Mouse (Mus musculus): ENCODE data around the gene Otop2. TPM values are rescaled to one million over a fixed set of nuclear protein-coding genes. Genes with fewer than 3 reads are reported as not detected.

Otop2 gene
- polyA plus RNA-seq, 1 experiment from 2014 or later, result not detected

DNA sequence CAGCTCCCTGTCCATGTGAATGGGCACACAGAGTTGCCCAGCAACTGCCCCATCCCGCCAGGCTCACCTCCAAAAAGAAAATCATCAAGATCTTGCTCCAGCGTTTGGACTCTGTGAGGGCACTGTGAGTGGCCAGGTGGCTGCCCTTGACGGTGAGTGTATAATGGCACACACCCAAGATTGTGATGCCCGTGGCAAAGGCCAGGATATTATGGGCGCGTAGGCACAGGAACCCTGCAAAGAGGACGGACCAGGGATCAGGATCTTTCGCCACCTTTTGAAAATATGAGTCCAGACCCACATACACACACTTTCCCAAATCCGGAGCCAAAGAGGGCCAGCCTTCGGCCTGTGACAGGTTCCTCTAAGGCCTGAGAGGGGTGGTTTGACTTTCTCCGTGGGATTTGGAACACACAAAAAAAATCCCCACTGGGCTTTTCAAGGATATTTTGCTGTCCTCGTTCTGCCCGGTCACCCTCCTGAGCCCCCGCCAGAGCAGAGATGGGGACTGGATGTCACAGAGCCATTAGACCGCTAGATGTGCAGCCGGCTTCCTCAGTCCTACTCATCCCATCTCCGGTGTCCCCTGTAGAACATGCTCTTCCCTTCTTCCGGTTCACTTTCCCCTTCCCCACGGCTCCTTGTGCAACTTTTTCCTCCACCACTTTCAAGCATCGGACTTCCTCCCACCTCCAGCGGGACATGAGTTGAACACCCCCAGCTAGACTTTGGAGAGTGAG, 10.3 kb upstream of the Otop2 start:
- Histone ChIP-seq H3K36me3 (ENCODE audit: control insufficient read depth, insufficient read depth, low read length) (no peaks in the 10 kb centered on the region), H3K27me3 (ENCODE audit: control insufficient read depth, insufficient read depth, low read length) (no peaks in the 10 kb centered on the region), H3K9me3 (ENCODE audit: control insufficient read depth, low read depth, low read length) (no peaks in the 10 kb centered on the region), H3K4me3 (ENCODE audit: low read depth, low read length) (peak overlapping the region; percentile 39), H3K27ac (ENCODE audit: low read length) (no peak overlapping the region), H3K9ac (replicated peaks; ENCODE audit: low read depth, low read length) (no peak overlapping the region), H3K4me2 (replicated peaks; ENCODE audit: low read depth, low read length) (peak overlapping the region; percentile 75), H3K4me1 (ENCODE audit: control insufficient read depth, insufficient read depth, low read length) (peaks cover 6% of the 10 kb centered on the region; the same call in 1 of the 2 replicates)
- 55% methylated on average over 21 of the region's 21 CpGs for WGBS
- no peak for ATAC-seq (ENCODE audit: insufficient number of reproducible peaks, insufficient read depth, low FRiP score, low read depth)

DNA sequence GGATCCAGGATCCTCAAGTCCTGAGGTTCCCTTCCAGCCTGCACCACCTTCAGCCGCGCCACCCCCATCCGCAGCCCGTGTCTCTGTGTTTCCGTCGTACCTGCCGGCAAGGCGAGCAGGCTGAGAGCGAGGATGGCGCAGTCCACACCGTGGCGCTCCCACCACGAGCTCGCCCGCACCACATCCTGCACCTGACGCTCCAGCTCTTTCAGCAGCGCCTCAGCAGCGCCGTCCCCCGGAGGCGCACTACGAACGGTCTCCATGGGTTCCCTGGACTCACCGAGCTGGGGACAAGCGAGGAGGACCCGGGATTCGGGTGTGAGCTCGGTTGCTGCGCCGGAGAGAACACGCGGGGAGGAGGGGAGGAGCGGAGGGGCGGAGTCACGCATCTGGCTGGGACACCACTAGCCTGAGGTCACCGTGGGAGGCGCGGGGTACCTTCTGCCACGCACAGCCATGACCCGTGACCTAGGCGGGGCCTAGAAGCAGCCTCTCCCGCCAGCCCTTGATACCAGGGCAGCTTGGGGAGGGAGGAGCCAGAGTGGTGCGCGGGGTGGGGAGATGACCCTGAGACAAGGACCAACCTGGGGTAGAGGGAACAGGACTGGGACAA, 9.6 kb upstream of the Otop2 start, which contains the start of gene Fads6:
Gene Fads6, minus strand, starts transcription at position 450 of the 613 bp plus-strand sequence.
- Histone ChIP-seq H3K4me3 (ENCODE audit: low read depth, low read length) (peak within 1 kb of the TSS; percentile 39), H3K27me3 (ENCODE audit: control insufficient read depth, insufficient read depth, low read length) (no peaks in the 10 kb centered on the region), H3K9ac (replicated peaks; ENCODE audit: low read depth, low read length) (0 out of 2 replicates have a peak within 1 kb of the TSS, but pooled peaks have one; percentile 21), H3K36me3 (ENCODE audit: control insufficient read depth, insufficient read depth, low read length) (no peaks in the 10 kb centered on the region), H3K27ac (ENCODE audit: low read length) (no peak within 1 kb of the TSS), H3K4me2 (replicated peaks; ENCODE audit: low read depth, low read length) (peak within 1 kb of the TSS; percentile 75), H3K4me1 (ENCODE audit: control insufficient read depth, insufficient read depth, low read length) (0 out of 2 replicates have a peak, but pooled peaks cover 3% of the 10 kb centered on the region), H3K9me3 (ENCODE audit: control insufficient read depth, low read depth, low read length) (no peaks in the 10 kb centered on the region)
- peak; percentile 70 for ATAC-seq (ENCODE audit: insufficient number of reproducible peaks, insufficient read depth, low FRiP score, low read depth)
- under 1% methylated on average over 44 of the region's 44 CpGs for WGBS

DNA sequence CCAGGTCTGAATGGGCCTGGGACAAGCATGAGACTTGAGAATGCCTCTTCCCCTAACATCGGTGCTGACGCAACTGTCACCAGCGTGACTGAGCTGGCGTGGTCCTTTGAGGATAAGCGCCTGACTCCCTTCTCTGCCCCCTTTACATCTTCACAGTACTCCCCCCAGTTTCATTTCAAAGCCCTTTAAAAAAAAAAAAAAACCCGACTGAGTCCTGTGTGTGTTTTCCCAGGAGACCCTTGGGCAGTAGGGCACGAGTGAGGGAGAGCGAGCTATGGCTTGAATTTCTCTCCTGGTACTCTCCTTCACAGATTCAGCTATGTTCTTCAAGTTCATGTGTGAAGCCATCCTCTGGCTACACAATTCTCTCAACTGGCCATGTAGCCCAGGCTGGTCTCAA, 8.8 kb upstream of the Otop2 start:
- H3K9ac ChIP-seq (replicated peaks; ENCODE audit: low read depth, low read length), result no peak overlapping the region

DNA sequence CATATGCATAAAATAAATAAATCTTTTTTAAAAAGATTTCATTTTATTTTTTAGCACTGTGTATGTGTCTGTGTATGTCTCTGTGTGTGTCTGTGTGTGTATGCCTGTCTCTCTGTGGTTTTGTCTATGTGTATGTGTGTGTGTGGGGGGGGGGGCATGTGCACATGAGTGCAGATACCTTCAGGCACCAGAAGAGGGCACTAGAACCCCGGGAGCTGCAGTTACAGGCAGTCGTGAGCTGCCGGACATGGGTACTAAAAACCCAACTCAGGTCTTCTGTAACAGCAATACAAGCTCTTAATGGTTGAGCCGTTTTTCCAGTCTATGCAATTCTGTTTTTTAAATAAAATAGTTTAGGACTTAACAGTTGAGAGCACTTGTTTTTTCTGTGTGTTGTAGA, 6.2 kb upstream of the Otop2 start:
- Histone ChIP-seq H3K4me3 (ENCODE audit: low read depth, low read length) (no peak overlapping the region), H3K4me2 (replicated peaks; ENCODE audit: low read depth, low read length) (no peak overlapping the region), H3K9ac (replicated peaks; ENCODE audit: low read depth, low read length) (no peak overlapping the region), H3K27me3 (ENCODE audit: control insufficient read depth, insufficient read depth, low read length) (no peaks in the 10 kb centered on the region), H3K4me1 (ENCODE audit: control insufficient read depth, insufficient read depth, low read length) (0 out of 2 replicates have a peak, but pooled peaks cover 3% of the 10 kb centered on the region), H3K27ac (ENCODE audit: low read length) (no peak overlapping the region), H3K9me3 (ENCODE audit: control insufficient read depth, low read depth, low read length) (no peaks in the 10 kb centered on the region), H3K36me3 (ENCODE audit: control insufficient read depth, insufficient read depth, low read length) (no peaks in the 10 kb centered on the region)
- no peak for ATAC-seq (ENCODE audit: insufficient number of reproducible peaks, insufficient read depth, low FRiP score, low read depth)
- 88% methylated on average over 4 of the region's 4 CpGs for WGBS

More for the DNA sequence above, 8.8 kb upstream of the Otop2 start:
- 0 out of 2 replicates have a peak, but pooled peaks cover 3% of the 10 kb centered on the region for H3K4me1 ChIP-seq (ENCODE audit: control insufficient read depth, insufficient read depth, low read length)
- H3K27ac ChIP-seq (ENCODE audit: low read length), result no peak overlapping the region
- H3K36me3 ChIP-seq (ENCODE audit: control insufficient read depth, insufficient read depth, low read length), result no peaks in the 10 kb centered on the region
- no peak for ATAC-seq (ENCODE audit: insufficient number of reproducible peaks, insufficient read depth, low FRiP score, low read depth)
- no peaks in the 10 kb centered on the region for H3K9me3 ChIP-seq (ENCODE audit: control insufficient read depth, low read depth, low read length)
- H3K4me3 ChIP-seq (ENCODE audit: low read depth, low read length), result no peak overlapping the region
- H3K4me2 ChIP-seq (replicated peaks; ENCODE audit: low read depth, low read length), result no peak overlapping the region
- no peaks in the 10 kb centered on the region for H3K27me3 ChIP-seq (ENCODE audit: control insufficient read depth, insufficient read depth, low read length)
- WGBS, result 70% methylated on average over 8 of the region's 8 CpGs

DNA sequence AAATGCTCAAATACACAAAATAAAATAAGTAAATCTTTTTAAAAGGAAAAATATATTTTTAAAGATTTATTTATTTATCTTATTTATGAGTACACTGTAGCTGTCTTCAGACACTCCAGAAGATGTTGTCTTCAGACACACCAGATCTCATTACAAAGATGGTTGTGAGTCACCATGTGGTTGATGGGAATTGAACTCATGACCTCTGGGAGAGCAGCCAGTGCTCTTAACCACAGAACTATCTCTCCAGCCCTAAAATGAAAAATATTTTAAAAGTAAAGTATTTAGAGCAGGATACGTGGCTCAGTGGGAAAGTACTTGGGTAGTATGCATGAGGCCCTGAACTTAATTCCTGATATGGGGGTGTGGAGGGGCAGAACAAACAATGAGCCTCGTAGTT, 5.6 kb upstream of the Otop2 start:
- WGBS, result 86% methylated on average over 2 of the region's 2 CpGs
- 0 out of 2 replicates have a peak, but pooled peaks cover 3% of the 10 kb centered on the region for H3K4me1 ChIP-seq (ENCODE audit: control insufficient read depth, insufficient read depth, low read length)
- H3K27ac ChIP-seq (ENCODE audit: low read length), result no peak overlapping the region

DNA sequence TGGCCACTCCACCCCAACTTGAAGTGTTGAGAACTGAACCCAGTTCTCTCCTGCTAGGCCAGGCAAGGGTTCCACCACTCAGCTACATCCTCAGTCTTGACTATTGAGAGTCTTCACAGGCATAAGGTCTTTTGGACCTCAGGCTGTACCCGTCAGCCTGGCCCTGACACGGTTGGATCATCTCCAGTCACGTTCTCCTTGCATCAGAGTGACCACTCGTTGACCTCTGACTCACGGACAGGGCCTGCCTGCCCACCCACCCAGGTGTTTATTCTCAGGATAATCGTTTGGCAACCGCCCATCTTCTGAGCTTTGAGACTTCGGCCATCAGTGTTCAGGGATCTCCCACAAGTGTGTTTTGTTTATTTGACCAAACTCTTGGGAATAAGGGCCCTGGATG, 3.8 kb upstream of the Otop2 start:
- H3K4me2 ChIP-seq (replicated peaks; ENCODE audit: low read depth, low read length), result no peak overlapping the region
- no peak overlapping the region for H3K4me3 ChIP-seq (ENCODE audit: low read depth, low read length)
- no peaks in the 10 kb centered on the region for H3K36me3 ChIP-seq (ENCODE audit: control insufficient read depth, insufficient read depth, low read length)
- H3K4me1 ChIP-seq (ENCODE audit: control insufficient read depth, insufficient read depth, low read length), result no peaks in the 10 kb centered on the region
- no peak overlapping the region for H3K9ac ChIP-seq (replicated peaks; ENCODE audit: low read depth, low read length)
- H3K27me3 ChIP-seq (ENCODE audit: control insufficient read depth, insufficient read depth, low read length), result no peaks in the 10 kb centered on the region
- 25% methylated on average over 8 of the region's 8 CpGs for WGBS
- no peaks in the 10 kb centered on the region for H3K9me3 ChIP-seq (ENCODE audit: control insufficient read depth, low read depth, low read length)
- no peak for ATAC-seq (ENCODE audit: insufficient number of reproducible peaks, insufficient read depth, low FRiP score, low read depth)
- H3K27ac ChIP-seq (ENCODE audit: low read length), result no peak overlapping the region

More for the DNA sequence above, 5.6 kb upstream of the Otop2 start:
- no peak overlapping the region for H3K9ac ChIP-seq (replicated peaks; ENCODE audit: low read depth, low read length)
- H3K4me3 ChIP-seq (ENCODE audit: low read depth, low read length), result no peak overlapping the region
- no peaks in the 10 kb centered on the region for H3K9me3 ChIP-seq (ENCODE audit: control insufficient read depth, low read depth, low read length)
- no peaks in the 10 kb centered on the region for H3K36me3 ChIP-seq (ENCODE audit: control insufficient read depth, insufficient read depth, low read length)
- H3K27me3 ChIP-seq (ENCODE audit: control insufficient read depth, insufficient read depth, low read length), result no peaks in the 10 kb centered on the region
- ATAC-seq (ENCODE audit: insufficient number of reproducible peaks, insufficient read depth, low FRiP score, low read depth), result no peak
- H3K4me2 ChIP-seq (replicated peaks; ENCODE audit: low read depth, low read length), result no peak overlapping the region

DNA sequence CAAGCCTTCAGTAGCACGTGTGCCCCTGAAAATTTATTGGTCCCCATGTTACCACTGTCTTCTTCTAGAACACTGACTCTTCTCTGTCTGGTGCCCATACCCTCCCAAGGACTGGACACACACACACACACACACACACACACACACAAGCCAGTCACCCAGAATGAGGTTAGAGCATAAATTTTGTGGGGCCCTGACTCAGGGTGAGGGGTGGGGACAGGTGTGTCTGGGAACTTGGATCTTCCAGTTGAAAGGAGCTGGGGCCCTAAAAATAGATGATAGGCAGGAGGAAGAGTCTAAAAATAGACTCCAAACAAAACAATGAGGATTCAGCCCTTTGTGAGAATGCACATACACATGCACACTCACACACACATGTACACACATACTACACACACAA, 1.8 kb downstream of the Otop2 start:
- no peak for ATAC-seq (ENCODE audit: insufficient number of reproducible peaks, insufficient read depth, low FRiP score, low read depth)
- H3K4me3 ChIP-seq (ENCODE audit: low read depth, low read length), result no peak overlapping the region
- WGBS, result 67% methylated on average over 1 of the region's 1 CpGs

DNA sequence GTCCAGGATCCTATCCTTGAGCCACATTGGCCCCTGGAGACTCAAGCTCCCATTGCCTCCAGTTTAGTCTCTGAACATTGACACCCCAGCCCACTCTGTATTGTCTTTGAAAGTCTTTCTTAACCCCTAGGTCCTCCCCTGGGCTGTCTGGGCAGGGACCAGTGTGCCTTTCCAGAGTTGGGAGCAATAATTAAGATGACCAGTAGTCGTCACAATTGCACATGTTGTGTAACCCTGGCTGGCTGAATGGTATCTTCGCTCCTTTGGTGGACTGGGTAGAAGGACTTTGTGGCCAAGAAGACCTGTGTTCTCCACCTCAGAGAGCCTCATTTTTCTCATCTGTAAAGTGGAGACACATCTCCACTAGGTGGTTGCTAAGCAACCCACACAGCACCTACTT, 7.3 kb downstream of the Otop2 start:
- no peak for ATAC-seq (ENCODE audit: insufficient number of reproducible peaks, insufficient read depth, low FRiP score, low read depth)
- WGBS, result 53% methylated on average over 2 of the region's 2 CpGs
- peaks cover 40% of the 10 kb centered on the region for H3K27me3 ChIP-seq (ENCODE audit: control insufficient read depth, insufficient read depth, low read length)

More for the DNA sequence above, 1.8 kb downstream of the Otop2 start:
- Histone ChIP-seq H3K36me3 (ENCODE audit: control insufficient read depth, insufficient read depth, low read length) (no peaks in the 10 kb centered on the region), H3K9ac (replicated peaks; ENCODE audit: low read depth, low read length) (no peak overlapping the region), H3K27me3 (ENCODE audit: control insufficient read depth, insufficient read depth, low read length) (no peaks in the 10 kb centered on the region), H3K4me1 (ENCODE audit: control insufficient read depth, insufficient read depth, low read length) (no peaks in the 10 kb centered on the region), H3K27ac (ENCODE audit: low read length) (no peak overlapping the region), H3K4me2 (replicated peaks; ENCODE audit: low read depth, low read length) (no peak overlapping the region), H3K9me3 (ENCODE audit: control insufficient read depth, low read depth, low read length) (no peaks in the 10 kb centered on the region)

More for the DNA sequence above, 7.3 kb downstream of the Otop2 start:
- Histone ChIP-seq H3K4me2 (replicated peaks; ENCODE audit: low read depth, low read length) (no peak overlapping the region), H3K9me3 (ENCODE audit: control insufficient read depth, low read depth, low read length) (no peaks in the 10 kb centered on the region), H3K27ac (ENCODE audit: low read length) (no peak overlapping the region), H3K9ac (replicated peaks; ENCODE audit: low read depth, low read length) (no peak overlapping the region), H3K4me3 (ENCODE audit: low read depth, low read length) (no peak overlapping the region), H3K36me3 (ENCODE audit: control insufficient read depth, insufficient read depth, low read length) (no peaks in the 10 kb centered on the region), H3K4me1 (ENCODE audit: control insufficient read depth, insufficient read depth, low read length) (no peaks in the 10 kb centered on the region)
